ENCODE assay signal across 8 mouse cellular contexts in the genomic region with DNA sequence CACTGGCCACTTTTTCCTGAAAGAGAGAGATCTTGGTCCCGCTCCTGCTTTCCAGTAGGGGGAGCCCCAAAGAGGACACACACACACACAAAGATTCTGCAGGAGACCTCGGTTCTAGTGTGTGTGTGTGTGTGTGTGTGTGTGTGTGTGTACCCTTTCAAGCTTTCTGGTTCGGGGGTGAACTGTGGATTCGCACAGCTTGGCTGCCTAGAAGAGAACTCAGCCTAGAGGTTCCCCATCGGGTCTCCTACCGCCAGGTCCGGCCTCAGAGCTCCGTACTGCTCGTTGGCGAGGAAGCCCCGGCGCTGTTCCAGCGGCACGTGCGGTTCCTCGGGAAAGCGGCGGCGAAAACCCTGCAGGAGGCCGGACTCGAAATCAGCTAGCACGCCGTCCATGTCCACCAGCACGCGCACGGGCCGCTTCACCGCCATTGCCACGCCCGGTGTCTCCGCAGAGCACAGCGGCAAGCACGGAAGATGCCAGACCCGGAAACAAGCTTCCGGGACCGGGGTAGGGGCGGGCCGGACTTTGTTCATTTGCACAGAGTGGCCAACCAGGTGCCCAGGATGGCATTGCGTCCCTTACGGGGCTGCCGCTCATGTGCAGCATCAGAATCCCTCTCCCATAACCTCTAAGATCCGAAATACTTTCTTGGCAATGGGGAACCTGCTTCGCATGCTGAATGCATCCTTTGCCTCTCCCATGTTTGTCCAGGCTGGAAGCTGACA. TPM values are rescaled to one million over a fixed set of nuclear protein-coding genes. Genes with fewer than 3 reads are reported as not detected.
DNase-seq lines count a peak whose midpoint lies in the region; ATAC-seq and TF ChIP-seq lines count a peak whose summit lies in the region.

Nt5c (minus strand) TSS at position 507 of the 728 bp plus-strand sequence.

- peak within 1 kb of the TSS; percentile 86 for H3K4me2 ChIP-seq in lung, embryonic 14.5 days

- H3K27ac ChIP-seq in lung, embryonic 14.5 days (ENCODE audit: low read depth) = peak within 1 kb of the TSS; percentile 78; the same call in 1 of the 2 replicates

- peak; percentile 74 for DNase-seq in MEL-GATA-1-ER (ENCODE audit: extremely low read depth, low read depth)
- peak; percentile 80 for DNase-seq in cerebellum, adult 8-10 months
- peak; percentile 62 for DNase-seq in forelimb bud, embryonic 11.5 days (ENCODE audit: low read depth, low spot score)
- DNase-seq in heart, postnatal 4 days = peak; percentile 79
- peak; percentile 77 to 84 for DNase-seq in layer of hippocampus, adult 8-10 months (ENCODE audit: low spot score in 2 of 2)
- DNase-seq in lung, embryonic 14.5 days = peak; percentile 87
- peak; percentile 80 for DNase-seq in testis, postnatal 14 days (ENCODE audit: low spot score)

- whole genome bisulfite sequencing in lung, embryonic 14.5 days = under 1% methylated on average over 43 of the region's 43 CpGs

- peak within 1 kb of the TSS; percentile 69 for H3K9ac ChIP-seq in lung, embryonic 14.5 days

- H3K9me3 ChIP-seq in lung, embryonic 14.5 days (ENCODE audit: low read depth, low read length) = no peaks in the 10 kb centered on the region

- peak; percentile 87 for ATAC-seq in lung, embryonic 14.5 days (ENCODE audit: insufficient read depth)
- ATAC-seq in neutrophil, adult 5-6 weeks (ENCODE audit: extremely low read depth, insufficient number of reproducible peaks, low FRiP score, poor library complexity, severe bottlenecking) = peak; percentile 89

- H3K4me3 ChIP-seq in lung, embryonic 14.5 days (ENCODE audit: low read depth, low read length) = peak within 1 kb of the TSS; percentile 64

- no peaks in the 10 kb centered on the region for H3K27me3 ChIP-seq in lung, embryonic 14.5 days (ENCODE audit: insufficient read depth, low read length)

- 0 out of 2 replicates have a peak, but pooled peaks cover 5% of the 10 kb centered on the region for H3K4me1 ChIP-seq in lung, embryonic 14.5 days (ENCODE audit: insufficient read depth)

- peaks cover 15% of the 10 kb centered on the region; the same call in 1 of the 2 replicates for H3K36me3 ChIP-seq in lung, embryonic 14.5 days (ENCODE audit: insufficient read depth)

- peak; percentile 80 for TF ChIP-seq CTCF in lung, embryonic 14.5 days (IDR thresholded peaks at IDR 0.05; ENCODE audit: low read depth)

RNA-seq across cellular contexts. Expression of gene Nt5c, which starts in this region (rescaled TPM):
- total RNA-seq in heart, postnatal 4 days (2021) = 10 to 100 TPM; 27.3 to 27.4 TPM
- 10 to 100 TPM; 58.8 to 68.5 (median 66.3) TPM for total RNA-seq in layer of hippocampus, adult 8-10 months (2022)
- 76.0 and 79.4 TPM in 2 replicates for polyA plus RNA-seq in lung, embryonic 14.5 days (2014; fragmentation: Nextera tagmentation; extraction: Ambion mirVana)
- total RNA-seq in neutrophil, adult 5-6 weeks (2017) = 98.5 and 107 TPM in 2 replicates

Comparison
In these comparisons a context has a peak if more than half of its experiments do, and no peak if none do; other contexts are left out.
1. Peak in every context shown above with its lines: DNase-seq, ATAC-seq, H3K4me3 ChIP-seq and H3K27ac ChIP-seq.